Mouse (Mus musculus) layer of hippocampus, adult 9-11 months (tissue): Measurements from ENCODE around the gene Snrnp48.

Experiments used
- DNase-seq: peaks from one replicate; pipeline ENCODE4 v3.0.0; 2022

Snrnp48 gene

GRCm38 (mm10) chr13:38269055-38269692 lies 64.4 kb downstream of the Snrnp48 start:
- DNase-seq: no peak

- no peak for DNase-seq
Observed at GRCm38 (mm10) chr13:38272624-38273023, 67.9 kb downstream of the Snrnp48 start.
